Mouse (Mus musculus) heart, adult 18-20 months (tissue): ENCODE data around the gene Ppp1r2. TPM values are rescaled to one million over a fixed set of nuclear protein-coding genes. Genes with fewer than 3 reads are reported as not detected.

Experiments
- DNase-seq, 2 experiments: peaks; one replicate each; pipeline ENCODE4 v3.0.0; 2021 to 2022; ENCODE audit warnings: mixed read lengths in 1 of 2
- microRNA-seq, 2 experiments: library from miRNA; unstranded; fragments of <30 nt; microRNA quantifications; one replicate each; pipeline ENCODE4 v1.2.0; 2022
- total RNA-seq, 2 experiments: library from RNA; stranded (reverse); gene quantifications; 2 replicates each; pipeline ENCODE4 v1.2.3; 2021

Gene Ppp1r2
- total RNA-seq, 2 experiments from 2014 or later, result 77.5 to 85.2 TPM

GRCm38 (mm10) chr16:31234356-31234755, 40.7 kb downstream of the Ppp1r2 start:
- no peak for DNase-seq

DNA sequence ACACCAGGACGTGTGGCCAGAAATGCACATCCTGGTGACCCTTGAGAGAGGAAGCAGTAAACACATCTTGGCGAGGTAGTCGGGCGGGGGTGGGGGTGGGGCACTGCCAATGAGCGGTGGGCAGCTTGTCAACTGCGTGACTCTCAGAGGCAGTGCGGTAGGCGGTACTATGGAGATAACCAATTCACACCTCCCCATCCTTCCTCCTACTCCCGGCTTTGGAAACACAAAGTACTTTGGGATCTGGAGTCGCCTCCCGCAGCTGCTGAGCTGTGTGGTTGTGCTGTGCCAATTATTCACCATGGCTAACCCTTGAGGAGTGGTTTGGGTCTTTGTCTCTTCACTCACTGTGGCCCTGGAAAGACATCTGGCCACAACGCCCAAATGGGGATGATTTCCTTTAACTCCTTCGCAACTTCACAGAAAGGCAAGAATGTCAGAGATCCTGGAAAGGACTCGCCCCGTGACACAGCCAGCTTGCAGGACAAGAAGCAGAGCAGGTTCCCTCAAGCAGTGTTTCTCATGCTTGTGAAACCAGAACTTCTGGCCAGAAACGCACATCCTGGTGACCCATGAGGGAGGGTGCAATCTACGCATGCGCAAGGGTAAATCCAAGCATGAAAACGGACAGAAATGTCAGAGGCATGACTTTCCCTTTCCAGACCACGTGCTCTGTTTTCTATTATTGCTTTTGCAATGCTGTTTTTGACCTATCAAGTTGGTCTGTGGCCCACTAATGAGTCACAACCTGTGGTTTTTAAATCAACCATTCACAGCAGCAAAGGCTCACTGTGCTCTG, 41.3 kb downstream of the Ppp1r2 start:
- peak; percentile 91 to 95 for DNase-seq

DNA sequence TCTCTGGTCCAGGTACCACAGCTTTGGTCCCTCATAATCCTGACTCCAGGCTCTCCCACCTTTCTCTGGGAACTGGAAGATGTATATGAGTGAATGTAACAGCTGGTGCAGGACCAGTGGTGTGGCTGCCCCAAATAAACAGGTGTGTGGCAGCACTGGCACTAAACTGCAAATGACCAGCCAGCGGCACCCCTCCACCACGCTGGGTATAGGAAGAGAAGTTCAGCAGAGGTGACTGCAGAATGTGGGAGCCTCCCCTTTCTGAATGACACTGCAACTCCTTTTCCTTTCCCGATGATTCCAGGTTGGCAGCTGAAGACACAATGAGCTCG, 41.9 kb downstream of the Ppp1r2 start:
- DNase-seq, result no peak

GRCm38 (mm10) chr16:31232491-31233166, 42.4 kb downstream of the Ppp1r2 start:
- DNase-seq, result no peak

DNA sequence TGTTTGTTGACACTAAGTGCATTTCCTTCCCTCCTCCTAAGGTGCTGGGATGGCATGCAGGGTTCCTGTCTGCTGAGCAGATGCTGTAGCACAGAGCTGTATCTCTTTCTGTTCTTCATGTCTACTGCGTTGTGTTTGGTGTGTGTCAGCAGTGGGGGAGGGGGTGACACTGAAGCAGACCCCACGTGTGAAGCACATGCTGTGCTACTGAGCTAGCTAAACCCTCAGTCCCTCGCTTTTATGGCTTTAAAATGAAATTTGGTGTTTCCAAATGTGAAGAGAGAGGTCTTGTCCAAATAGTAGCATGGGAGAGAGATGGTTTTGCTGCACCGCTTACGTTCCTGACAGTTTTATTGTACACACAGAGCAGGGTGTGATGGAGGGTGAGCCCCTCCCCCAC, 43.5 kb downstream of the Ppp1r2 start:
- DNase-seq, result no peak

- DNase-seq, result no peak
These were observed 47.3 kb downstream of the Ppp1r2 start for GRCm38 (mm10) chr16:31227746-31228145.

GRCm38 (mm10) chr16:31215271-31215670, 59.8 kb downstream of the Ppp1r2 start:
- DNase-seq, result no peak

DNA sequence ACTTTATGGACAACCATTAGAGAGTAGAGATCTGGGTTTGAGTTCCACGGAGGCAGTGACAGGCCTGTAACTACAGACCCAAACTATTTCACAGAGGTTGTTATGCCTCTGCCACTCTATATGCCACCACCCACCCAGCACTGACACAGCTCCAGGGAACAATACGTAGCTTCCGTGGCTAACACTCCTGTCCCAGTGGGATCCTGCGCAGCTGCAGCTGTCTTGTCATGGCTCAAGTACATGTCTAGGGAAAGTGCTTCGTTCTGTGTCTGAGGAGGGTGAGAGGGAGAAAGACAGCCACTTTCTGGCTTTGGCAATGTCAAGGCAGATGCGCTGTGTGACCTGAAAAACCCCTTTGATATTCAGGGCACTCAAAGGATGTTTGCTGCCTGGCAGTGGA, 61.6 kb downstream of the Ppp1r2 start:
- no peak for DNase-seq

GRCm38 (mm10) chr16:31211503-31211902, 63.6 kb downstream of the Ppp1r2 start:
- no peak for DNase-seq

- peak; percentile 57 to 79 for DNase-seq
These were observed 64.6 kb downstream of the Ppp1r2 start for GRCm38 (mm10) chr16:31210453-31210852.

DNA sequence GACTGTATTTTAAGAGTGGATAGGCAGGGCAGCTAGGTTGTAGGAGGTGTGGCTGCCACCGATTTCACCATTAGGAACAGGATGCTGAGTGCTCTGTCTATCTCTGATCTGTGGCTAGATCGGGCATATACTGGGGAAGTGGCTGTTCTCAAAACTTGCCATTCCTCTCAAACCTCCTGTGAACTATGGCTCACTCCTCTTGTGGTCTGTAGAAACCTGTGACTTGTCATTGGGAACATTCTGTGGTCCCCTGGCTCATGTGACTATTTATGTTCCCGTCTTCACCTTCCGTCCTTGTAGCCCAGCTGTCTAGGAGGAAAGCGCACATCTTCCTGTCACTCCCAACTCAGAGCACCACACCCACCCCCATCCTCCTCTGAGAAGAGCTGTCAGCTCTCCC, 65.2 kb downstream of the Ppp1r2 start:
- peak in 1 of 2 experiments; percentile 29 for DNase-seq

GRCm38 (mm10) chr16:31205726-31206125, 69.4 kb downstream of the Ppp1r2 start:
- DNase-seq, result no peak

GRCm38 (mm10) chr16:31205187-31205586, 69.9 kb downstream of the Ppp1r2 start:
- no peak for DNase-seq

DNA sequence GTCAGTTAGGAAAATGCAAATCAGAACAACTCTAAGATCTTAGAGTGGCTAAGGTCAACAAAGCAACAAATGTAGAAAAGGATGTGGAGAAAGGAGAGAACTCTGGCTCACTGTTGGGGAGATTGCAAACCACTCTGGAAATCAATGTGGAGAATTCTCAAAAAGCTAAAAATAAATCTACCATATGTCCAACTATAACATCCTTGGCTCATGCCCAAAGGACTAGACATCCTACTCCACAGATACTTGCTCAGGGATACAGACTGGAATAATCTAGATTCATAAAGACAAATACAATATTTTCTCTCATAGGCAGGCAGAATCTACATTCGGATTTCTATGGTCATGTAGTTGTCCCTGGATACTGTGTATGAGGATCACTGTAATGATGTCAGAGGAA, 70.9 kb downstream of the Ppp1r2 start:
- no peak for DNase-seq

DNA sequence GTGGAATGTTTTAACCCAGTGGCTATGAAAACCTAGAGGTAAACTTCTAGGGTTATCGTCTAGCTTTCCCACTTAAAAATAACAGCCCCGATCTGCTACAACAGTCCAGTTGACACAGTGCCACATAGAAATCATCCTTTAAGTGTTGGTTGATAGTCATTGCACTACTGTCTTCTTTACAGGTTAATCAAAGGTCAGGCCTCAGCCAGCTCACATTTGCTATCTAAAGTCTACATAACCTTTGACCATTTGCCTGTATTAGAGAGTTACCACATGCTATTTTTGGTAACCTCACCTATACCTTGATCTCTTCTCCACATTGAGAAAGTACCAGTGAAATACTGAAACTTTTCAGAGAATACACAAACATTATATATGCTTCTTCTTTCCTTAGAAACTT, 73.4 kb downstream of the Ppp1r2 start:
- DNase-seq, result no peak

Small RNA genes lying within 50 kb of the gene (microRNA-seq; reads per million reads assigned to microRNA genes)
- gene Gm27415, result 0 reads per million in 2 experiments

Other genes with a start within 250 kb of the Ppp1r2 start
- gene Xxylt1, start 193.8 kb downstream of the Ppp1r2 start, total RNA-seq, result 10 to 100 TPM; 10.2 to 10.9 TPM
- 10 to 100 TPM; 16.8 to 18.7 TPM for gene Acap2, start 74.0 kb downstream of the Ppp1r2 start, total RNA-seq
- 1 to 10 TPM; 5.5 to 6.8 TPM for gene Apod, start 39.5 kb upstream of the Ppp1r2 start, total RNA-seq
- 100 to 1,000 TPM; 240 to 275 TPM for gene Bdh1, start 147.0 kb upstream of the Ppp1r2 start, total RNA-seq